In the genomic region with DNA sequence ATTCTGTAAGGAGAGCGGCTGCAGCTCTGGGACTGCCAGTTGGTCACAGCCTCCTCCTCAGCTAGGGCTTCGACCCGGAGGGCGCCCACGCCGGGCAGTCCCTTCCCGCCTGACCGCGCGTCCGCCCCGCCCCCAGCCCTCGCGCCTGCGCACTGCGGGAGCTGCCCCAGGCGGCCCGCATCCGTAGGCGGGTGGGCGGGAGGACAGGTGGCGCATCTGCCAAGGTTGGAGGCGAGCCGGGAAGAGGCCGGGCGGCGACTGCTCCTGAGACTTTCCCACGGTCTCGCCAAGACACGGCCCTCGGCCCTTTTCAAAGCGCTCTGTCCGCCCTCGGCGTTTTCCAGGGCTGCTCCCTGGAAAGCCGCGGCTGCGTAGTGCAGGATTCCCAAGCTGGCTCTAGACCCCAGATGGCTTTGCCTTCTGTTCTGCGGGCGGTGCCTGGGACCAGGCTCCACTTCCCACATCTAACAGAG, we compare ENCODE assay signal across 8 mouse cellular contexts. TPM values are rescaled to one million over a fixed set of nuclear protein-coding genes. Genes with fewer than 3 reads are reported as not detected.
DNase-seq lines count a peak whose midpoint lies in the region; ATAC-seq lines count a peak whose summit lies in the region.

Gene Gm960, minus strand, starts transcription at position 464 of the 473 bp plus-strand sequence.

- ATAC-seq in hindbrain, embryonic 11.5 days (ENCODE audit: low FRiP score), result peak; percentile 80
- ATAC-seq in monocyte, adult 5-6 weeks (replicated peaks; ENCODE audit: insufficient number of reproducible peaks, low FRiP score, low TSS enrichment, poor library complexity, severe bottlenecking), result no peak

- no peaks in the 10 kb centered on the region for H3K9me3 ChIP-seq in hindbrain, embryonic 11.5 days (ENCODE audit: control insufficient read depth, low read length)

- peak; percentile 73 for DNase-seq in MN1 (ENCODE audit: low spot score)
- peak; percentile 95 for DNase-seq in cerebellum, adult 8-10 months
- DNase-seq in frontal cortex, postnatal 10 days (ENCODE audit: low spot score in 2 of 2), result peak; percentile 64 to 80
- DNase-seq in hindbrain, embryonic 11.5 days (ENCODE audit: low spot score), result peak; percentile 86
- DNase-seq in layer of hippocampus, postnatal 25 days (ENCODE audit: extremely low spot score in 1 of 2, low spot score in 1 of 2), result peak; percentile 83 to 86
- DNase-seq in lung, postnatal 14 days, result peak; percentile 72
- peak; percentile 89 for DNase-seq in right cerebral cortex, adult 18-20 months

- peak within 1 kb of the TSS; percentile 84 for H3K4me2 ChIP-seq in hindbrain, embryonic 11.5 days (replicated peaks; ENCODE audit: low read depth, low read length)

- peaks cover 16% of the 10 kb centered on the region for H3K27me3 ChIP-seq in hindbrain, embryonic 11.5 days (ENCODE audit: control insufficient read depth, insufficient read depth, low read length)

- WGBS in hindbrain, embryonic 11.5 days, result under 1% methylated on average over 31 of the region's 40 CpGs

- no peaks in the 10 kb centered on the region for H3K36me3 ChIP-seq in hindbrain, embryonic 11.5 days (ENCODE audit: control insufficient read depth, insufficient read depth, low read length)

- H3K4me3 ChIP-seq in hindbrain, embryonic 11.5 days (ENCODE audit: low read depth, low read length), result peak within 1 kb of the TSS; percentile 49

- H3K9ac ChIP-seq in hindbrain, embryonic 11.5 days (ENCODE audit: low read depth, low read length), result peak within 1 kb of the TSS; percentile 66

- H3K4me1 ChIP-seq in hindbrain, embryonic 11.5 days (replicated peaks; ENCODE audit: control insufficient read depth, insufficient read depth, low read length), result 0 out of 2 replicates have a peak, but pooled peaks cover 4% of the 10 kb centered on the region

- H3K27ac ChIP-seq in hindbrain, embryonic 11.5 days (ENCODE audit: low read depth, low read length), result peak within 1 kb of the TSS; percentile 25; the same call in 1 of the 2 replicates

RNA-seq across cellular contexts. Expression of gene Gm960, which starts in this region (rescaled TPM):
- polyA plus RNA-seq in hindbrain, embryonic 11.5 days (2014; fragmentation: Nextera tagmentation; extraction: Ambion mirVana), result 2.7 and 4.9 TPM in 2 replicates
- 1 to 10 TPM; 1.1 to 2.5 TPM for total RNA-seq in layer of hippocampus, postnatal 25 days (2021)
- not detected in 3 replicates for total RNA-seq in monocyte, adult 5-6 weeks (2017)
